Mouse (Mus musculus): ENCODE data around the gene Itgb7. TPM values are rescaled to one million over a fixed set of nuclear protein-coding genes. Genes with fewer than 3 reads are reported as not detected.

The Itgb7 gene
- polyA plus RNA-seq, 1 experiment from 2014 or later: 1.5 TPM

- Histone ChIP-seq H3K4me1 (peaks cover 85% of the 10 kb centered on the region), H3K9me3 (no peaks in the 10 kb centered on the region), H3K4me3 (peak overlapping the region; percentile 73), H3K27me3 (ENCODE audit: insufficient read depth, poor library complexity, severe bottlenecking) (peaks cover 80% of the 10 kb centered on the region), H3K36me3 (0 out of 2 replicates have a peak, but pooled peaks cover 4% of the 10 kb centered on the region), H3K27ac (peak overlapping the region; percentile 90)
- peak; percentile 82 for DNase-seq (ENCODE audit: low spot score)
- under 1% methylated on average over 65 of the region's 65 CpGs for WGBS
Observed at GRCm38 (mm10) chr15:102247252-102248130, 15.7 kb upstream of the Itgb7 start.

GRCm38 (mm10) chr15:102246866-102247251 is 15.1 kb upstream of the Itgb7 start:
- peak; percentile 93 for DNase-seq (ENCODE audit: low spot score)
- under 1% methylated on average over 35 of the region's 35 CpGs for WGBS
- Histone ChIP-seq H3K4me3 (peak overlapping the region; percentile 73), H3K9me3 (no peaks in the 10 kb centered on the region), H3K27me3 (ENCODE audit: insufficient read depth, poor library complexity, severe bottlenecking) (peaks cover 80% of the 10 kb centered on the region), H3K4me1 (peaks cover 82% of the 10 kb centered on the region), H3K27ac (peak overlapping the region; percentile 90), H3K36me3 (no peaks in the 10 kb centered on the region)

GRCm38 (mm10) chr15:102245891-102246741 is 14.4 kb upstream of the Itgb7 start:
- peak; percentile 87 for DNase-seq (ENCODE audit: low spot score)
- Histone ChIP-seq H3K27me3 (ENCODE audit: insufficient read depth, poor library complexity, severe bottlenecking) (peaks cover 80% of the 10 kb centered on the region), H3K36me3 (no peaks in the 10 kb centered on the region), H3K27ac (peak overlapping the region; percentile 90), H3K4me1 (peaks cover 77% of the 10 kb centered on the region), H3K9me3 (no peaks in the 10 kb centered on the region), H3K4me3 (peak overlapping the region; percentile 73)
- under 1% methylated on average over 37 of the region's 44 CpGs for WGBS

- Histone ChIP-seq H3K27me3 (ENCODE audit: insufficient read depth, poor library complexity, severe bottlenecking) (peaks cover 78% of the 10 kb centered on the region), H3K27ac (peak overlapping the region; percentile 90), H3K9me3 (no peaks in the 10 kb centered on the region), H3K36me3 (0 out of 2 replicates have a peak, but pooled peaks cover 2% of the 10 kb centered on the region), H3K4me3 (peak overlapping the region; percentile 73), H3K4me1 (peaks cover 78% of the 10 kb centered on the region)
- WGBS: 3% methylated on average over 14 of the region's 14 CpGs
- DNase-seq (ENCODE audit: low spot score): no peak
Observed at GRCm38 (mm10) chr15:102245461-102245881, 13.7 kb upstream of the Itgb7 start.

GRCm38 (mm10) chr15:102244306-102245191 is 12.8 kb upstream of the Itgb7 start:
- Histone ChIP-seq H3K4me1 (peaks cover 69% of the 10 kb centered on the region), H3K9me3 (no peaks in the 10 kb centered on the region), H3K36me3 (0 out of 2 replicates have a peak, but pooled peaks cover 2% of the 10 kb centered on the region), H3K4me3 (peak overlapping the region; percentile 73), H3K27me3 (ENCODE audit: insufficient read depth, poor library complexity, severe bottlenecking) (peaks cover 74% of the 10 kb centered on the region), H3K27ac (peak overlapping the region; percentile 59; the same call in 1 of the 2 replicates)
- WGBS: 14% methylated on average over 19 of the region's 19 CpGs
- DNase-seq (ENCODE audit: low spot score): no peak

- no peak for DNase-seq (ENCODE audit: low spot score)
- WGBS: 14% methylated on average over 22 of the region's 22 CpGs
- H3K9me3 ChIP-seq: no peaks in the 10 kb centered on the region
- peak overlapping the region; percentile 59 for H3K27ac ChIP-seq
- H3K27me3 ChIP-seq (ENCODE audit: insufficient read depth, poor library complexity, severe bottlenecking): peaks cover 64% of the 10 kb centered on the region
- H3K4me1 ChIP-seq: peaks cover 62% of the 10 kb centered on the region
- H3K36me3 ChIP-seq: 0 out of 2 replicates have a peak, but pooled peaks cover 2% of the 10 kb centered on the region
- peak overlapping the region; percentile 73 for H3K4me3 ChIP-seq
Observed at GRCm38 (mm10) chr15:102243229-102244190, 11.8 kb upstream of the Itgb7 start.

- H3K9me3 ChIP-seq: no peaks in the 10 kb centered on the region
- 0 out of 2 replicates have a peak, but pooled peaks cover 2% of the 10 kb centered on the region for H3K36me3 ChIP-seq
- peak overlapping the region; percentile 59; the same call in 1 of the 2 replicates for H3K27ac ChIP-seq
- no peak for DNase-seq (ENCODE audit: low spot score)
- H3K27me3 ChIP-seq (ENCODE audit: insufficient read depth, poor library complexity, severe bottlenecking): peaks cover 61% of the 10 kb centered on the region
- WGBS: 34% methylated on average over 12 of the region's 12 CpGs
- no peak overlapping the region for H3K4me3 ChIP-seq
- H3K4me1 ChIP-seq: peaks cover 54% of the 10 kb centered on the region
Observed at GRCm38 (mm10) chr15:102242404-102243228, 10.9 kb upstream of the Itgb7 start.

GRCm38 (mm10) chr15:102240607-102241006 is 8.9 kb upstream of the Itgb7 start:
- peaks cover 4% of the 10 kb centered on the region; the same call in 1 of the 2 replicates for H3K36me3 ChIP-seq
- DNase-seq (ENCODE audit: low spot score): no peak
- 49% methylated on average over 4 of the region's 4 CpGs for WGBS
- no peaks in the 10 kb centered on the region for H3K9me3 ChIP-seq
- H3K27ac ChIP-seq: no peak overlapping the region
- H3K27me3 ChIP-seq (ENCODE audit: insufficient read depth, poor library complexity, severe bottlenecking): peaks cover 53% of the 10 kb centered on the region
- H3K4me3 ChIP-seq: no peak overlapping the region
- H3K4me1 ChIP-seq: peaks cover 41% of the 10 kb centered on the region

GRCm38 (mm10) chr15:102239851-102240250 is 8.1 kb upstream of the Itgb7 start:
- Histone ChIP-seq H3K27me3 (ENCODE audit: insufficient read depth, poor library complexity, severe bottlenecking) (peaks cover 46% of the 10 kb centered on the region), H3K27ac (no peak overlapping the region), H3K4me1 (peaks cover 41% of the 10 kb centered on the region), H3K4me3 (no peak overlapping the region), H3K36me3 (peaks cover 8% of the 10 kb centered on the region; the same call in 1 of the 2 replicates), H3K9me3 (no peaks in the 10 kb centered on the region)
- no peak for DNase-seq (ENCODE audit: low spot score)
- WGBS: 64% methylated on average over 11 of the region's 11 CpGs

GRCm38 (mm10) chr15:102239260-102239590 is 7.5 kb upstream of the Itgb7 start:
- Histone ChIP-seq H3K9me3 (no peaks in the 10 kb centered on the region), H3K27ac (no peak overlapping the region), H3K36me3 (peaks cover 8% of the 10 kb centered on the region; the same call in 1 of the 2 replicates), H3K27me3 (ENCODE audit: insufficient read depth, poor library complexity, severe bottlenecking) (peaks cover 39% of the 10 kb centered on the region), H3K4me1 (peaks cover 41% of the 10 kb centered on the region), H3K4me3 (no peak overlapping the region)
- WGBS: 14% methylated on average over 9 of the region's 9 CpGs
- peak; percentile 89 for DNase-seq (ENCODE audit: low spot score)

Measured in heart, embryonic 10.5 days (tissue).